Mouse (Mus musculus): ENCODE data around the gene Ube2q1. TPM values are rescaled to one million over a fixed set of nuclear protein-coding genes. Genes with fewer than 3 reads are reported as not detected.
A peak's percentile ranks its signal among the peaks of the same experiment; 100 is the strongest.
"Not testable (repeated sequence)": the region's sequence is repeated elsewhere in the genome, so short reads cannot be mapped to it uniquely, and the experiment has no call there.

The Ube2q1 gene
- total RNA-seq, 1 experiment from 2014 or later = 174 TPM

GRCm38 (mm10) chr3:89781640-89782039, 8.2 kb downstream of the Ube2q1 start:
- ATAC-seq (ENCODE audit: extremely low read depth, insufficient number of reproducible peaks, low FRiP score, poor library complexity, severe bottlenecking) = no peak

GRCm38 (mm10) chr3:89784991-89785753, 11.8 kb downstream of the Ube2q1 start:
- peak; percentile 63; the same call in 1 of the 2 replicates for ATAC-seq (ENCODE audit: extremely low read depth, insufficient number of reproducible peaks, low FRiP score, poor library complexity, severe bottlenecking)

GRCm38 (mm10) chr3:89786275-89786674, 12.9 kb downstream of the Ube2q1 start:
- ATAC-seq (ENCODE audit: extremely low read depth, insufficient number of reproducible peaks, low FRiP score, poor library complexity, severe bottlenecking) = no peak

GRCm38 (mm10) chr3:89788680-89789352, 15.4 kb downstream of the Ube2q1 start:
- no peak for ATAC-seq (ENCODE audit: extremely low read depth, insufficient number of reproducible peaks, low FRiP score, poor library complexity, severe bottlenecking)

- ATAC-seq (ENCODE audit: extremely low read depth, insufficient number of reproducible peaks, low FRiP score, poor library complexity, severe bottlenecking) = no peak
These were observed 21.2 kb downstream of the Ube2q1 start for GRCm38 (mm10) chr3:89794616-89795015.

GRCm38 (mm10) chr3:89795746-89796145, 22.3 kb downstream of the Ube2q1 start:
- ATAC-seq (ENCODE audit: extremely low read depth, insufficient number of reproducible peaks, low FRiP score, poor library complexity, severe bottlenecking) = no peak

- 0 out of 2 replicates have a peak, but pooled peaks have one; percentile 36 for ATAC-seq (ENCODE audit: extremely low read depth, insufficient number of reproducible peaks, low FRiP score, poor library complexity, severe bottlenecking)
These were observed 22.9 kb downstream of the Ube2q1 start for GRCm38 (mm10) chr3:89796358-89796757.

- ATAC-seq (ENCODE audit: extremely low read depth, insufficient number of reproducible peaks, low FRiP score, poor library complexity, severe bottlenecking) = no peak
These were observed 25.1 kb downstream of the Ube2q1 start for GRCm38 (mm10) chr3:89798518-89798917.

- no peak for ATAC-seq (ENCODE audit: extremely low read depth, insufficient number of reproducible peaks, low FRiP score, poor library complexity, severe bottlenecking)
These were observed 26.1 kb downstream of the Ube2q1 start for GRCm38 (mm10) chr3:89799476-89799875.

- not testable (repeated sequence) for ATAC-seq (ENCODE audit: extremely low read depth, insufficient number of reproducible peaks, low FRiP score, poor library complexity, severe bottlenecking)
These were observed 26.7 kb downstream of the Ube2q1 start for GRCm38 (mm10) chr3:89800078-89800477.

- ATAC-seq (ENCODE audit: extremely low read depth, insufficient number of reproducible peaks, low FRiP score, poor library complexity, severe bottlenecking) = no peak
These were observed 27.5 kb downstream of the Ube2q1 start for GRCm38 (mm10) chr3:89800774-89801506.

GRCm38 (mm10) chr3:89801507-89801847, 28.1 kb downstream of the Ube2q1 start:
- peak; percentile 76 for ATAC-seq (ENCODE audit: extremely low read depth, insufficient number of reproducible peaks, low FRiP score, poor library complexity, severe bottlenecking)

- ATAC-seq (ENCODE audit: extremely low read depth, insufficient number of reproducible peaks, low FRiP score, poor library complexity, severe bottlenecking) = no peak
These were observed 29.5 kb downstream of the Ube2q1 start for GRCm38 (mm10) chr3:89802876-89803275.

- ATAC-seq (ENCODE audit: extremely low read depth, insufficient number of reproducible peaks, low FRiP score, poor library complexity, severe bottlenecking) = no peak
These were observed 31.8 kb downstream of the Ube2q1 start for GRCm38 (mm10) chr3:89805179-89805578.

GRCm38 (mm10) chr3:89806751-89807150, 33.3 kb downstream of the Ube2q1 start:
- no peak for ATAC-seq (ENCODE audit: extremely low read depth, insufficient number of reproducible peaks, low FRiP score, poor library complexity, severe bottlenecking)

- no peak for ATAC-seq (ENCODE audit: extremely low read depth, insufficient number of reproducible peaks, low FRiP score, poor library complexity, severe bottlenecking)
These were observed 33.8 kb downstream of the Ube2q1 start for GRCm38 (mm10) chr3:89807171-89807570.

GRCm38 (mm10) chr3:89807881-89808280, 34.5 kb downstream of the Ube2q1 start:
- no peak for ATAC-seq (ENCODE audit: extremely low read depth, insufficient number of reproducible peaks, low FRiP score, poor library complexity, severe bottlenecking)

- ATAC-seq (ENCODE audit: extremely low read depth, insufficient number of reproducible peaks, low FRiP score, poor library complexity, severe bottlenecking) = no peak
These were observed 35.2 kb downstream of the Ube2q1 start for GRCm38 (mm10) chr3:89808638-89809037.

GRCm38 (mm10) chr3:89810841-89811240, 37.4 kb downstream of the Ube2q1 start:
- no peak for ATAC-seq (ENCODE audit: extremely low read depth, insufficient number of reproducible peaks, low FRiP score, poor library complexity, severe bottlenecking)

- ATAC-seq (ENCODE audit: extremely low read depth, insufficient number of reproducible peaks, low FRiP score, poor library complexity, severe bottlenecking) = no peak
These were observed 38.8 kb downstream of the Ube2q1 start for GRCm38 (mm10) chr3:89812166-89812565.
